Mouse (Mus musculus) left cerebral cortex, adult 2 months (tissue): ENCODE measurements around the gene Asap2. TPM values are rescaled to one million over a fixed set of nuclear protein-coding genes. Genes with fewer than 3 reads are reported as not detected.

Source experiments
- DNase-seq, 2 experiments: peaks; one replicate each; pipeline ENCODE4 v3.0.0; 2021 to 2022; ENCODE audit warnings: low spot score in 2 of 2, mixed read lengths in 1 of 2; ENCODE audit errors: extremely low spot score in 1 of 2
- H3K27ac ChIP-seq: fragments of 200-600 bp; 2 replicates; pipeline ENCODE4 v1.8.1; 2022
- H3K4me3 ChIP-seq: fragments of 200-600 bp; 2 replicates; pipeline ENCODE4 v1.8.1; 2022
- CTCF ChIP-seq: fragments of 200-600 bp; IDR thresholded peaks from 2 replicates; pipeline ENCODE4 v1.8.1; 2022; ENCODE audit warnings: antibody characterized with exemption, mild to moderate bottlenecking, moderate library complexity
- intact Hi-C: fragments of 180-260 bp; cut with DNase I; formaldehyde crosslinking; loops from one replicate; pipeline ENCODE4 v1.15.1; 2025
- total RNA-seq, 2 experiments: library from RNA; stranded (reverse); gene quantifications; 2 replicates each; pipeline ENCODE4 v1.2.3; 2021

Gene Asap2
- total RNA-seq, 2 experiments from 2014 or later: 41.7 TPM

DNA sequence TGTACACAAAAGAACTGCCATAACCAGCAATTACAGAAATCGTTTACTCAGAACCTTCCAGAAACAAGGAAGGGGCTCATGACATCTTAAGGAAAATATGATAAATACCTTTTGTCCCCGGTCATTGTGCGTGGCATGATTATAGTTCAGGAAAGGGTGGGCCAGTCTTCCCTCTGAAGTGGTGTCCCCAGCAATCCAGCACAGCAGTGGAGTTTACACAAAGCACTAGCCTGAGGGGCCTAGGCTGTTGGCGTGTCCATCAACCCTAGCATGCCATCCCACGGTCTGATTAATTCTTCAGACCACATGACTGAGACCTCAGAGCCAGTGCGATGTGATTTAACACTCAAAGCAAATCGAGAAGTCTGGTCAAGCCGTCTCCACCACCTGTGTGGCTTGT, 235.1 kb downstream of the Asap2 start:
- intact Hi-C loops: no loop called here
- H3K27ac ChIP-seq: no peak overlapping the region
- no peak for DNase-seq
- no peak overlapping the region for H3K4me3 ChIP-seq
- TF ChIP-seq CTCF: no peak

DNA sequence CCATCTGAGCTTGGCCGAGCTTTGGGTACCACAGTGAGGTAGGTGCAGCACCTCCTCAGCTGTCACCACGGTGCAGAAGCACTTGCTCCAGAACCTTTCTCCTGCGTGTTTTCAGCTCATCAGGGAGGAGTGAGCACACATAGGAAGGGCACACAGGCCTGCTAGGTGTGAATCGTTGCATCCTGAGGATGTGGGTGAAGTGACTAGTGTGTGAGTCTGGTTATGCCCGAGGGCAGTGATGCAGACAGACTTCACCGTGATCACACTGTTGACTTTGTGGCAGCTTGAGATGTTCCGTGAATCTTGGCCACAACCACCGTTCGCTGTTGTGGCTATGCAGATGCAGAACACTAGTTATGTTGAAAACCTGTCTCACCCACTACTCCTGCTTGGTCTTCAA, 236.1 kb downstream of the Asap2 start:
- intact Hi-C loops: no loop called here
- TF ChIP-seq CTCF: no peak

DNA sequence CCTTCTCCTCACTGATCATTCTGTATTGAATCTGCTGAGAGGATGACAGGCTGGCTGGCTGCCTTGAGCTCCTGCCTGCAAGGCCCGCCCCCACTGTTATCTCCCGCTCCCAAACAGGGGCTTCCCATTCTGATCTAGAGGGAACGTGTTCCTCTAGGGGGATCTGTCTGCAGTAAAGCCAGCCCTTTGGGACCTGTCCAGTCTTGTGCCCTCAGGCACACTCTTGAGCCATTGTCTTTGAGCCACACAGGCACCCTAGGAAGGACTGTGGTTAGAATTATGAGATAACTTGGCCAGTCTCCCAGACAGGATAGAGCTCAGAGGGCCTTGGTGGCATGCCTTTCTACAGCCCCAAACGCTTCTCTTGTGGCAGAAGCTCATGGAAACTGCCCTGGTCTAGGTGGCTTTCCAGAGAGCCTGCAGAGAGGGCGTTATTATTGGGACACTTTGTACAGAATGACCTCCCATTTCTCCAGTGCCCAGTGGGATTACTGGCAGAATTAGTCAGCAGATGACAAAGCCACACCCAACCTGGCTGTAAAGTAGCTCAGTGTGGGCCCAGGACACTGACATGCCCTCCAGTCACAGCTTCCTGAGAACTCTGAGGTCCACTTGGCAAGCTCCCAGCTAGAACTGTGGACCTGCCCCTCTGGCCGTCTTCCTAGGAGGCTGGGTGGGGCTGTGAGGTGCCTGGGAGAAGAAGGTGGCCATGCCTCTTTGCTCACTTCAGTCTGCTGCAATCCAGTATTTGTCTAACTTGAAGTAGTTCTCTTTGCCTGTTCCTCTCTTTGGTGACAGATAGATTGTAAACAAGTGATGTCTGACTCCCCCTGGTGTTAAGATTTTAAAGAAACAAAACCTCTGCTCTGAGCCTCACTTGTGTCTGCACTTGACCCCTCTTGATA, 237.1 kb downstream of the Asap2 start:
- no peak for DNase-seq
- H3K4me3 ChIP-seq: no peak overlapping the region
- H3K27ac ChIP-seq: peak overlapping the region; percentile 69
- peak; percentile 56 for TF ChIP-seq CTCF
- intact Hi-C loops: loop anchor here (1.0 kb wide), 1 partner anchor 116 kb away; no protein-coding TSS in a partner anchor

More for the DNA sequence above, 236.1 kb downstream of the Asap2 start:
- no peak for DNase-seq
- Histone ChIP-seq H3K27ac (peak overlapping the region; percentile 69), H3K4me3 (no peak overlapping the region)

DNA sequence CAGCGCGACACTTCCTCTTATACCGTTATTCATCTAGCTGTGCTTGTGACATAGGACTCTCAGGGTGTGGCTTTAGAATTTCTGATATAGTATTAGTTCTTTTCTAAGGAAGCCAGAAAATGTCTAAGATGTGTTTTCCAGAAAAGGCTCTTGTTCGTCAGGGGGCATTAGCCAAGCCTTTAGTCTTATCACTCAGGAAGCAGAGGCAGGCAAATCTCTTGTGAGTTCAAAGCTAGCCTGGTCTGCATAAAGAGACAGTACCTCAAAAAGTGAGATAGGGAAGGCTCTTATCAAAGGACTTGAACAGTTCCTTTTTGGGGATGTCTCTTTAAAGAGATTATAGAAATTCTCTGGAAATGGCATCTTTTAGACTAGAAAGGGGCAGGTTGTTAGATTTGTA, 238.4 kb downstream of the Asap2 start:
- no peak for TF ChIP-seq CTCF
- intact Hi-C loops: no loop called here
- Histone ChIP-seq H3K27ac (no peak overlapping the region), H3K4me3 (no peak overlapping the region)
- DNase-seq: no peak

DNA sequence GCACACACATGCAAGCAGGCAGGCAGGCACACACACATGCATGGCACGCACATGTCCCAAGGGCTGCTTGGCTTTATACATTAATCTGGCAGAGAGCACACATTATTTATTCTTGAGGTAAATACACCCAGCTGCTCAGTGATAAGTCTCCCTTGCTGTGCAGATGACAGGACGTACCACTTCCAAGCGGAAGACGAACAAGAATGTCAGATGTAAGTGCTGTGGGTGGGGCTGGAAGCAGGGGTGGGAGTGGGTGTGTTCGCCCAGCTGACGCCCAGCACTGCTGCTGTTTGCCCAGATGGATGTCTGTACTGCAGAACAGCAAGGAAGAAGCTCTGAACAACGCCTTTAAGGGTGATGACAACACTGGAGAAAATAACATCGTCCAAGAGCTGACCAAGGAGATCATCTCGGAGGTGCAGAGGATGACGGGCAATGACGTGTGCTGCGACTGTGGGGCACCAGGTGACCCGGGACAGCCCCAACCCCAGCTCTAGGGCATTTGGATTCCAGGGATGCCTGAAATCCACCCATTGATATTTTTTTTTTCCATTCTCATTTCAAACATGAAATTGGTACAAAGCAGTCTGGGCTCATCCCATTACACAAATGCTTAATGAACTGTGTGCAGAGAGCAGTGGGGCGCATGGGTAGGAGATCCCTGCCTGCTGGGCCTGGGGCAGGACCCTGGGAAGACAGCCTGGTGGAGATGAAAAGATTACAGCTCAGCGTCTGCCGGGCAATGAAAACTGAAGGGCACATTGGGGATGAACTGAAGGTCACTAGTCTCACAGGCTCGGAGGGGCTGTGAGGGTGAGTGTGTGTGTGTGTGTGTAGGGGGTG, 239.0 kb downstream of the Asap2 start:
- DNase-seq: no peak
- Histone ChIP-seq H3K4me3 (no peak overlapping the region), H3K27ac (peak overlapping the region; percentile 2; the same call in 1 of the 2 replicates)
- intact Hi-C loops: no loop called here
- no peak for TF ChIP-seq CTCF

DNA sequence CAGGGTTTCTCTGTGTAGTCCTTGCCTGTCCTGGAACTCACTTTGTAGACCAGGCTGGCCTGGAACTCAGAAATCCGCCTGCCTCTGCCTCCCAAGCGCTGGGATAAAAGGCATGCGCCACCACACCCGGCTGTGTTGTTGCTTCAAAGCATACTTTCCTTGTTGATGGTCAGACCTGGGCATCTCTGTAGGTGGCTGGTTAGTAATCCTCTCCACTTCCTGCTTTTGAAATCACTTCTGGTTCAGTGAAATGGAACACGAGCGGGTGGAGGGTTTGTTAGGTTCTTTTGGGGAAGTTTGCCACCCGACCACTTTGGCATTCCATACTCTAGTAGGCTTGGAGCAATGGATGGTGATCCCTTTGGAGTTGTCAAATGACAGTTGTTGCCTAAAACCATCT, 243.5 kb downstream of the Asap2 start:
- intact Hi-C loops: no loop called here
- H3K27ac ChIP-seq: no peak overlapping the region
- DNase-seq: no peak
- no peak for TF ChIP-seq CTCF
- no peak overlapping the region for H3K4me3 ChIP-seq

DNA sequence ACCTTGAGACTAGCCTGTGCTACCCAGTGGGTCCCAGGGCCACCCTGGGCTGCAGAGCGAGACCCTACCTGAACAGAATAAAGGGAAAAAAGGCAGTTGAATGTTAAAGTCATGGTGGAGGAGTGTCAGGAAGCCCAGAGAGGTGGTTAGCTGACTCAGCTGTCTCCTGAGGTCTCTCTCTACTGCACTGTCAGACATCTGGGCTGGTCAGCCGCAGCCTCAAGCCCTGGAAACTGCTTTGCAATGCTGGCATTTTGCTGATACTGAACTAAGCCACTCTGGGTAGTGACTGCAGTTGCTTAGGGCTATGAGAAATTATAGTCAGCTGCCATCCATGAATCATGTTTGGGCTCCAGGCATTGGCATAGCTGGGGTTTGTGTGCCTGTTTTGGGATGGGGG, 244.3 kb downstream of the Asap2 start:
- Histone ChIP-seq H3K4me3 (no peak overlapping the region), H3K27ac (no peak overlapping the region)
- no peak for TF ChIP-seq CTCF
- no peak for DNase-seq
- intact Hi-C loops: no loop called here

DNA sequence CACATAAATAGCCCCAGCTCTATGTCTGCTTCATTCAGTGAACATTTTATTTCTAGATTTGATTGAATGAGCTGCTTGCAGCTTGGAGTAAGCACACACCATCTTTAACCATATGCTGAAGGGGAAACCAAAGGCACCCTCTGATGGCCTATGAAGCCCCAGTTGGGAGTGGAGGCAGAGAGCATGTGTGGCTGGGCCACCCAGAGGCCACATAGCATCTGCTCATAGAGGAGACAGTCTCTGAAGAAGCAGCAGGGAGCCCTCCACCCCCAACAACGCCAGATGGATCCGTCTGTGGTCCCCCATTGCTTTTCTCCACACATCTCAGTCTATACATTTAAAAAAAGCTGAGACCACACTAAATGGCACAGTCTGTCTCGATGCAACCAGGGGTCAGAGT, 251.7 kb downstream of the Asap2 start:
- TF ChIP-seq CTCF: no peak
- no peak overlapping the region for H3K4me3 ChIP-seq
- H3K27ac ChIP-seq: no peak overlapping the region
- DNase-seq: no peak
- intact Hi-C loops: no loop called here

DNA sequence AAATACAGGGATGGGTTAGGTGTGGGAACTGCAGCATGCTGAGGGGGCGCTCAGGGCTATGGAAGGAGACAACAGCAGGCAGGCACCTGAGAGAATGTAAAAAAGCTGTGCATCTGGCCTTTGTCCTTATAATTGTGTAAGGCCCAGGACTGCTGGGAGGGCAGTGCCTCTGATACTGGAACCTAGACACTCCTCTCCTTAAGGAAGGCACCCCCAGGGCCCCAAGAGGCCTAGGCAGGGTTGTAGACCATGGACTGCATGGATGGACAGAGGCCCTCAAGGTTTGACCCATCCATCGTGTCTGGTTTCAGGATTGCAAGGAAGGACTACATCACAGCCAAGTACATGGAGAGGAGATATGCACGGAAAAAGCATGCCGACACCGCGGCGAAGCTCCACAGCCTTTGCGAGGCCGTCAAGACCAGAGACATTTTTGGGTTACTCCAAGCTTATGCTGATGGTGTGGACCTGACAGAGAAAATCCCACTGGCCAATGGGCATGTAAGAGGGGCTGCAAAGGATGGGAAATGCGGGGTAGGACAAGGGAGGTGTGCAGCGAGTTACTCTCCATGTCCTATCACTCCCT, 254.2 kb downstream of the Asap2 start:
- no peak overlapping the region for H3K27ac ChIP-seq
- no peak overlapping the region for H3K4me3 ChIP-seq
- no peak for TF ChIP-seq CTCF
- intact Hi-C loops: no loop called here
- DNase-seq: no peak

DNA sequence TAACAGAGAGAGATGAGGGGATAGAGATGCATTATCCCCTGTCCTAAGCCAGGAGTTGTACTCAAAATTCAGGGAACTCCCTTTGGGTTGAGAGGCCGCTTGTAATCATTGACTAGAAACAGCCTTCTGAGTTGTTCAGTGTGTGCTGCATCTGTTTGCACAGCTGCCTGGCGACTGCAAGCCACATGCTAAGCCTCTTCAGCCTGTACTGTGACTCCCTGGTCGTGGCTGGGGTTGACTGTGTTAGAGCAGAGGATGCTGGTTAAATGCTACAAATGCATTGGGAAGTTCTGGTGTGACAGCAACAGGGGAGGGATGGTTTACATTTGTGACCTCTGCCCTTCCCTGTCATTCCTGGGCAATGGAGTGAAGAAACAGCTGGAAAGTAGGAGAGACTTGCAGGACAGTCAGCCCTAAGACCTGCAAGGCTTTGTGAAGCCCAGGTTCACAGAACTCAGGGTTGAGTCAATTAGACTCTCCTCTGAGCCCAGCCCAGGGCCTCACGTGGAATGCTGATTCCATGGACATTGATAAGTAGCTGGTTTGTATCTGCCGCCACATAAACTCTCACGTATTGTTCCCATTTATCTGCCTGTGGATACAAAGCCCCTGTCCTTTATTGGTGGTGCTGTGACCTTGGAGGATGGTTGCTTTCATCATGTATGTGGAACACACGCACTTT, 257.6 kb downstream of the Asap2 start:
- no peak overlapping the region for H3K4me3 ChIP-seq
- intact Hi-C loops: no loop called here
- TF ChIP-seq CTCF: no peak
- no peak for DNase-seq
- no peak overlapping the region for H3K27ac ChIP-seq

DNA sequence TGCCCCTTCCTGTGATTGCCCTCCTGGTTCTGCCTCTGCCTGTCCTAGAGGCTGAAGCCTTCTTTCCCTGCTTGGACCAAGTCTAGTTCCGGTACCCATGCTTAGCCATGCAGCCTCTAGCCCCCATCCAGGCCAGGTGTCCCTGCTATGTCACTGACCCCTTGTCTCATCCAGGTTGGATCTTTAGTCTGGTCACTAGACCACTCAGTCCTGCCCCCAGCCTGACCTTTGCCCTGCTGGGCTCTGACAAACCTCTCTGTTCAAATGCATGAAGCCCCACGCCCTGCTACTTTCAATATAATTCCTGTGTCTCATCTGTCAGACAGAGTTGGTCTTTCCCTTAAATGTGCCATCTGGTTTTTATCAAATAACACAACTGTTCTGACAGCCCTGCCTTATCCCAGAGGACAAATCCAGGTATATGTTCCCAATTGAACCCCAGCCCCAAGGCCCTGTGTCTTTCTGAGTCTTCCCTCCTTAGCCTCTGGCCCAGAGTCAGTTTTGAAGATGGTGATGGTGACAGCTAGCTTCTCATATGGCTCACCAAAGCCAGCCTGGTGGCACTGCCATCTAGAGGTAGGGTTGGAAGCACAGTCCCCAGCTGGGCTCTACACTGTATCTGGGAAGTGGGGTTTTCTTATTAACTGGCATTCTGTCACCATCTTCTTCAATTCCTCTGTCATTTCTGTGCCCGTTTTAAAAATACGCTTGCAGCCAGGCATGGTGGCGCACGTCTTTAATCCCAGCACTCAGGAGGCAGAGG, 270.4 kb downstream of the Asap2 start:
- TF ChIP-seq CTCF: peak; percentile 68
- Histone ChIP-seq H3K27ac (no peak overlapping the region), H3K4me3 (no peak overlapping the region)
- DNase-seq: peak in 1 of 2 experiments; percentile 36
- intact Hi-C loops: loop anchor here (5.0 kb wide), 2 partner anchors 148 to 183 kb away; no protein-coding TSS in a partner anchor
